Mouse (Mus musculus): ENCODE data around the gene Vmn1r218.
"Not testable (repeated sequence)": the region's sequence is repeated elsewhere in the genome, so short reads cannot be mapped to it uniquely, and the experiment has no call there.

Vmn1r218 gene

DNA sequence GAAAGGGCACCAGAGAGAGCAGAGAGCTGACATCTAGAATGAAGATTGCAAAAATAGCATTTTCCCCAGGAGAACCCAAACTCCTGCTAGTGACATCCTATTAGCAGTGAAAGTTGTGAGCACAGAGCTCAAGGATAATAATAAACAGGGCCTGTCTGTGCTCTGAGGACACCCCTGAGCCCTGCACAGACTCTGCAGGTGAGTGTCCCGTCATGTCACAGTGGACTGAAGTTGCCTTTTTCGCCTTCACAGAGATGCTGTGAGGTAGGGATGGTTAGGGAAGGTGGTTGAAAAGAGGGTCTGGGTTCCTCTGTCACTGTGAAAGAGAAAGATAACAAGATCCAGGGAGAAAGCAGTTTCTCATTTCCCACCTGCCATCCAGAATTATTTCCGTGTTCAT is at the start of gene Vmn1r218:
Gene Vmn1r218, plus strand, starts transcription at position 57 of the 400 bp plus-strand sequence.
- DNase-seq (ENCODE audit: low spot score in 2 of 2), result no peak

DNA sequence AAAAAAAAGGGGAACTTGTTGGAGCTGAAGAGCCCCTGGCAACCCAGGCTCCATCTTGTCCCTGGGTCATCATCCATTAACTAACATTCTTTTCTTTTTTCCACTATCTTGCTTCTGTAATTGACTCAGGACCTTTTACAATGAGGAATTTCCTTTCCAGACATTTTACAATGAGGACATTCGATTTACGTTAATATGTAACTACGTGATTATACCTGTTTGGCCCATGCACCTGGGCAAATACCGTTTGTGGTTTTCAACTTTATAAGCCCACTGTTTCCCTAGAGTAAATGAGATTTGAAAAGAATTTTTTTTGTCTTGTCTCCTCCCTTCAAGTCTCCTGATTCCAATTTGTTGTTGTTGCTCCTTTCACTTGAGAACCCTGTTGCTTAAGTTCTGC is 38.6 kb upstream of the Vmn1r218 start:
- DNase-seq (ENCODE audit: low spot score in 2 of 2), result no peak

DNA sequence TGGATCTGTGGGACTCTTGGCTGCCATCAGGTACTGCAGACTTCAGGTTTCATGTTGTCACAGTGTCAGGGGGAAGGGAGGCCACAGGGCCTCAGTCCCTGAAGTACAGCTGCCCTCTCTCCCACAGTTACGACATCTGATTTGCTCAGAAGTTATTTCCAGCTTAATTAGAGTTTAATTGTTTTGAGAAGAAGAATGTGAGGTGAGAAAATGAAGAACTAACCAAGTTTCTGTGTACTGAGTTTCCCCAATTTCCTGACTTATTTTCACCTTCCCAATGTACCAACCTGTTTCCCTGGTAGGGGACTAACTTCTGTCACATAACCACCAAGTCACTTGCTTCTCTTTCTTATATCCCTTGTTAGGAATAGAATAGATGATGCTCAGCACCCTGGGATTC is 14.8 kb upstream of the Vmn1r218 start, which contains the start of gene Vmn1r217:
Gene Vmn1r217, minus strand, starts transcription at position 101 of the 400 bp plus-strand sequence.
- DNase-seq (ENCODE audit: low spot score in 2 of 2), result not testable (repeated sequence)

DNA sequence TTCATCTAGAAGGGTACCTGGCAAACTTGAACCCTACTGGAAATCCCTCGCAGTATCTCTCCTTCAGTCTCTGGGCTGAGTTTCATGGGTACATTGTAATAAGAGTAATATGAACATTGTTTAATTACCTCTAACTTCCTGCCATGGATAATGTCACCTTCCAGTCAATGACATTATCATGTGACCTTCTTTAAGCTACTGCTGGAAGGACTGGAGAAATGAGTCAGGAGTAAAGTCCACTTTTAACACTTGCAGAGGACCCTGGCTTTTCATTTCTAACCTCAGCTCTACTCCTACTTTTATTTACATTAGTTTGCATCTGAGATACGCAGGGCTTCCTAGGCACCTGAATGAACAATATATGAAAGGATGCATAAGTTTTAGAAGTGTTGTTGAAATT is 12.3 kb upstream of the Vmn1r218 start:
- no peak for DNase-seq (ENCODE audit: low spot score in 2 of 2)

DNA sequence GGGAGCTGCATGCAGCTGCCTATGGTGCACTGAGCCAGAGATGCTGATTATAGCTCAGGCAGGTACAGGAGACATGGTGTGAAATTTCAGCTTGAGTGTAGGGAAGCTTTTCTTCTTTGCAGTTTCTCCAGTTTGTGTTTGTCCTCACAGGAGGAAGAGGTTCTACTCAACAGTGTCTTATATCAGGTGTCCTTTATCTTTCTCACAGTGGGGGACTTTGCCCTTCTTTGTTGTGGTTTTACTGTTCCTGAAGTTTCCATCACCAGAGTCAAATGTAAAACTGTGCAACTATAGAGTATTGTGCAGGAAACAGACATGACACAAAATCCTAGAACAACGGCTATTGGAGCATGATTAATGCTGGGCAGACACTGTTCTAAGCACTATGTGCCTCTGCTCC is 546 bp downstream of the Vmn1r218 start:
- no peak for DNase-seq (ENCODE audit: low spot score in 2 of 2)

DNA sequence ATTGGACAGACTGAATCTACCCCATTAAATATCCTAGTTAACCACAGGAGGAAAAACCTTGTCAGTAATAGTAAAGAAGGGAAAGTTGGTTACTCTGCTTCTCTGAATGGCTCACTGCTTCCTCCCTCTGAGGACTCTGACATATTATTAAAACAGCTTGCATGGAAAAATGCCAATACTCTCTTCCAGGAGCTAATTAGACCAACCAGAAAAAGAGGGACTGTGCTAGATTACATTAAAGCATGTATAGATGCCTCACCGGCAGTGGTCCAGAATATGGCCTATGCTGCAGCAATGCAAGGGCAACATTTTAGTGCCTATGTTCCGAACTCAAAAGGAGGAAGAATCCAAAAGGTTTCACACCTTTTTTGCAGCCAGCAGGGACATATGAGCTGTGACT is 5.9 kb downstream of the Vmn1r218 start:
- DNase-seq (ENCODE audit: low spot score in 2 of 2), result no peak

DNA sequence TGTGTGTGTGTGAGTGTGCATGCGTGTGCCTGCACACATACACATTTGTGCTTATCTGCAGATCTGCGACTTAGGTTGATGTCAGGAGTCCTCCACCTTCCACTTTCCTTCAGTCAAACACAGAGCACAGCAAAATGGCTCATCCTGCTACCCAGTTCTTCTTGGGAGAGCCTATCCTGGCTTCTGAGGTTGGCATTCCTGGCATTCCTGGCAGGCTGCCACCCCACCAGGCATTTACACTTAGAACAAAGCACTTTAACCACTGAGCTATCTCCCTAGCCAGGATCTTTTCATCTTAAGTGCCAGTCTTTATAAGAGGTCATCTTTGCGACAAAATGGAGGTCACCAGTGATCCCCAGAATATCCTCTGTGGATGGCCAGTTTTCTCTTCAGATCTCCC is 24.9 kb downstream of the Vmn1r218 start:
- no peak for DNase-seq (ENCODE audit: low spot score in 2 of 2)

DNA sequence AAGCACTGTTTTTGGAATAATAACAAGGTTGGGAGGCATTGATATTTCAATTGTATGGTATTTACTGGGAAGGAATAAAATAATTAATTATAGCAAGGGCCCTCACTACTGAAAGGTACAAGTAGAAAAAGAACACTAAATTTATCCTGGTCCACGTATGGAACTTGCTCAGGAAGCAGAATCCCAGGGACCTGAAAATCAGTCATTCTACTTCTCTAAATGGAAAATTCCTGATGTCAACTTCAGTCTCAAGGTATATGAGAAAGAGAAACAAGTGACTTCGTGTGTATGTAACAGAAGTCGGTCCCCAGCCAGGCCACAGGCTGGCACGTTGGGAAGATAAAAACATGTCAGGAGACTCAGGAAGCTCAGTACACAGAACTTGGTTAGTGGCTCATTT is 26.1 kb downstream of the Vmn1r218 start, which contains the start of gene Vmn1r219:
Gene Vmn1r219, plus strand, starts transcription at position 301 of the 400 bp plus-strand sequence.
- no peak for DNase-seq (ENCODE audit: low spot score in 2 of 2)

DNA sequence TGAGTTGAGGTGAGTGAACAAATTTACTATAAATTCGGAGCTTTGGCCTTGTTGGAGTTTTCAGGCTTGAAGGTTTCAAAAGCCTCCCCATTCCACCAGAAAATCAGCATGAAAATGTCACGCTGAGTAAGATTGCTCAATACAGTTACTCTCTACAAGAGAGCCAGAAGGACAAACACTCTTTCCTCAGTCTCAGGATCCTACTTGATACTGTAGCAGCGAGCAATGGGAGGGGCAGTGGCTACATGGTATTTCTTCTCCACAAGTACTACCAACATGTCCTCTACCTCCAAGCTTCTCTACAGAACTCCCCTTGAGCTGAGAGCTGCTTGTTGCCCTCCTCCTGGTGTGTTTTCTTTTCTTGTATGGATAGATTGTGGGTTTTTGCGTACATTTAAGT is 33.5 kb downstream of the Vmn1r218 start:
- not testable (repeated sequence) for DNase-seq (ENCODE audit: low spot score in 2 of 2)

DNA sequence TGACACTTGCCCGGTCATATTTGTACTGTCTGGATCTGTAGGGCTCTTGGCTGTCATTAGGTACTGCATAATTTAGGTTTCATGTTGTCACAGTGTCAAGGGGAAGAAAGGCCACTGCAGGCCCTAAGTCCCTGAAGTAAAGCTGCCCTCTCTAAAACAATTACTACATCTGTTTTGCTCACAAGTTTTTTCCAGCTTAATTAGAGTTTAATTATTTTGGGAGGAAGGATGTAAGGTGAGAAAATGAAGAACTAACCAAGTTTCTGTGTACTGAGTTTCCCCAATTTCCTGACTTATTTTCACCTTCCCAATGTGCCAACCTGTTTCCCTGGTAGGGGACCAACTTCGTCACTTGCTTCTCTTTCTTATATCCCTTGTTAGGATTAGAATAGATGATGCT is 54.9 kb downstream of the Vmn1r218 start, which contains the start of gene Vmn1r220:
Gene Vmn1r220, minus strand, starts transcription at position 101 of the 400 bp plus-strand sequence.
- DNase-seq (ENCODE audit: low spot score in 2 of 2), result no peak
